Mouse (Mus musculus) left cerebral cortex, adult 9 months (tissue): Measurements from ENCODE around the gene Epha10.

ENCODE experiments used
- DNase-seq, 2 experiments: peaks; one replicate each; pipeline ENCODE4 v3.0.0; 2022; ENCODE audit warnings: low spot score in 2 of 2

Epha10 gene

DNA sequence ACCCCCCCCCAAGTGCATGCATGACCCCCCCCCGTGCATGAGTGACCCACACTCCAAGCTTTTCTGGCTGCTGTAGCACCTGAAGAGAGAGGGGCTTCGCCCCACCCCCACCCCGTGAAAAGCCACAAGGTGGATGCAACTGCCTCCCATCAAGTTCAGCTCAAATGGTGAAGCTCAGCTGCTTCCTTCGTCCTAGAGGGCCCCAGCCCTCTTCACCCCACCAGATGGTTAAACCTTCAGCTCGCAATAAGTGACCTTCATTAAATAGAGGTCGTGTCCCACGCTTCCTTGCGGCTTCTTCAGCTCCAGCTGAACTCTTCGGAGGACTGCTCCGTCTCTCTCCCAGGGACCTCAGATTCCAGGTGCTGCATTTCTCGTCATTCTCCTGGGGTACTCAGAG lies at the start of gene Epha10:
Epha10 (plus strand) TSS at position 301 of the 400 bp plus-strand sequence.
- DNase-seq = no peak

- no peak for DNase-seq
Observed at GRCm38 (mm10) chr4:124832796-124833195, 47.9 kb upstream of the Epha10 start.

DNA sequence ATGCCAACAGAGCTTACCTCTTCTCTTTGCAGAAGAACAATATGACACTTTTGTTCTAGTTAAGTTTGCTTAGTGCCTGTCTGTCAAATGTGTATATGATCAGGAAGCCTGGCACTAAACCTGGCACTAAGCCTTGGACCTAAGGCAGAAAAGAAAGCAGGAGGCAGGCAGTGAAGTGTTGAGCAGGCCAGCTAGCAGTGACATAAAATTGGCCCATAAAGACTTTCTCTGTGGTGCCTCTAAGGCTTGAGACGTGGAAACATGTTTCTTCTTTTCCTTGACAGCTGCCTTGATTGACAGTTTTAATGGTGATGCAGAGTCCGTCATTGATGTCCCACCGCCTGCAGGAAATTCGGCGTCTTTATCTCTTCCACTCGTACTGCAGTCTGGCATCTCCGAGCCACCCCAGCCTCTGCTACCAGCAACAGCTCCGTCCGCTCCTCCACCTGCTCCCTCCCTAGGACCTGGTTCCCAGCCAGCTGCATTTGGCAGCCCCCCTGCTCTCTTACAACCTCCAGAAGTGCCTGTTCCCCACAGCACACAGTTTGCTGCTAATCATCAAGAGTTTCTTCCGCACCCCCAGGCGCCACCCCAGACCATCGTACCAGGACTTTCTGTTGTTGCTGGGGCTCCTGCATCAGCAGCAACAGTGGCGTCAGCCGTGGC lies 42.5 kb upstream of the Epha10 start:
- DNase-seq = no peak

GRCm38 (mm10) chr4:124840998-124841397 lies 39.7 kb upstream of the Epha10 start:
- DNase-seq = no peak

GRCm38 (mm10) chr4:124843493-124843892 lies 37.2 kb upstream of the Epha10 start:
- DNase-seq = no peak

DNA sequence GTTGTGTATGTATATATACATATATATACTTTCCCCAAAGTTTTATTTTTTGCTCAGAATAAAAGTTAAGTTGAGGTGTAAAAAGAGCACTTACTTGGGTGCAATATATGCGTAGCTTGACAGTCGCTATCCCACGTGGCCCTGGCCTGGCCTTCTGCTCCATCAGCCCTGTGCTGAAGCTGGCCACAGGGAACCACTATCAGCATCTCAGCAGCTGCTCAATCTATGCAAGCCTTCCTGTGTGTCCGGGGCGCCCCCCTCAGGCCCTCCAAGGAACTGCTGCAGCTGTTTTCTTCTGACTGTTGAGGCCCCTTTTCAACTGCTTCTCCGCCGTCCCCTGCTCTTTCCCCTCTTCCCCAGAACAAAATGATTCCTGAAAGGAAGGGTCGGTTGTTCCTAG lies 33.1 kb upstream of the Epha10 start:
- peak; percentile 65 to 93 for DNase-seq

DNA sequence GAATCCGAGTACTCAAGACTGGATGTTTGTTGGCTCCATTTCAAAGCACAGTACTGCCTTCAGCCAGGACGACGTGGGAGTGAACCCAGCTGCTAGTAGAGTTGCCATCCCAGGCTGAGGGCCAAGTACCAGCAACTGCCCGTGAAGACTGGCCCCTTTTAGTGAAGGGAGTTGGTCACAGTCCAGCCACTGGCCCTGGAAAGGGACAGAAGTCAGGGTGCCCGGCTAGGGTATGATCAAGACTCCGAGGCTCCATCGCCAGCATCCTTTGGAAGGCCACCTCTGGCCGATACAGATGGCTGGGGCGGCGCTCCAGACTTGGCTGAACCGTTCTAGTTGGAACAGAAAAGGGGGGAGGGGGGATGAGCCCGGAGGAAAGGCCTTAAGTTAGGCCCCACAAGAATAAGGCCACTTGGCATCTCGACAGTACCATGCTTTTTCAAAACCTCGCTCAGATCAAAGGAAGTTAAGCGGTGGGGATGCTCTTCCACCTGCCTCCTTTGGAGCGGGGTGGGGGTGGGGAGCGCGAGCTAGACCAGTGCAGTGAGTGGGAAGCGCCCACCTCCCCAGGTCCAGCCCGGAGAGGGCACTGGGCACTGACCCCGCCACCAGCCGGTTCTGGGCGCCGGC lies 31.0 kb upstream of the Epha10 start:
- DNase-seq = peak; percentile 71 to 77

- peak; percentile 76 to 93 for DNase-seq
Observed at GRCm38 (mm10) chr4:124850261-124850913, 30.3 kb upstream of the Epha10 start, which contains the start of gene Yrdc. Gene Yrdc, plus strand, starts transcription at chr4:124850679.

DNA sequence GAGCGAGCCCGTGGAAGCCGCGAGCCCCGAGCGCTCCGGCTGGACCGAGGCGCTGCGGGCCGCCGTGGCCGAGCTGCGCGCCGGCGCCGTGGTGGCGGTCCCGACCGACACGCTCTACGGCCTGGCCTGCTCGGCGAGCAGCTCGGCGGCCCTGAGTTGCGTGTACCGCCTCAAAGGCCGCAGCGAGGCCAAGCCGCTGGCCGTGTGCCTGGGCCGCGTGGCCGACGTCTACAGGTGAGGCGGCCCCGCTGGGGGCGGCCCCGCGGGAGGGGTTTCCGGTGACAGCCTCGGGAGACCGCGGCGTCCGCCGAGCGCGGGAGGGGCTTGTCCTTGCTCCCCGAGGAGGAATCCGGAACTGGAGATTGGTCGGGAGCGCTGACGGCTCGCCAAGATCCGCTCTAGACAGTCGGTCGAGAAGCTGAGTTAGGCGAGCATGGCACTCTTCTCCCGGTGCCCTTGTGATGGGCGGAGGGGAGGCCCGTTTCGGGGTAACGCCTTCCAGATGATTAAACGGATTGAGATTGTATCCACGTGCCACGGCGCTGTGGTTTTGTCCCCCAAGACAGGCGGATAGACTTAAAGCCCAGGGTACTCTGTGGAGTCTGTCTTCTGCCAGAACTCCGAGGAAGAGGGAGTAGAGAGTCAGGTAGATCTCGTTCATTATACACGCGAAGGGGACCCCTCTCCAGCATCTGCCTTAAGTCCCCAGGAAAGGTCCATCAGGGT lies 29.6 kb upstream of the Epha10 start, which contains the start of gene 1110065P20Rik:
1110065P20Rik (minus strand) TSS at position 264 of the 726 bp plus-strand sequence.
- DNase-seq = peak in 1 of 2 experiments; percentile 71

- peak in 1 of 2 experiments; percentile 47 for DNase-seq
Observed at GRCm38 (mm10) chr4:124856294-124856693, 24.4 kb upstream of the Epha10 start.

GRCm38 (mm10) chr4:124858370-124858769 lies 22.3 kb upstream of the Epha10 start:
- no peak for DNase-seq

DNA sequence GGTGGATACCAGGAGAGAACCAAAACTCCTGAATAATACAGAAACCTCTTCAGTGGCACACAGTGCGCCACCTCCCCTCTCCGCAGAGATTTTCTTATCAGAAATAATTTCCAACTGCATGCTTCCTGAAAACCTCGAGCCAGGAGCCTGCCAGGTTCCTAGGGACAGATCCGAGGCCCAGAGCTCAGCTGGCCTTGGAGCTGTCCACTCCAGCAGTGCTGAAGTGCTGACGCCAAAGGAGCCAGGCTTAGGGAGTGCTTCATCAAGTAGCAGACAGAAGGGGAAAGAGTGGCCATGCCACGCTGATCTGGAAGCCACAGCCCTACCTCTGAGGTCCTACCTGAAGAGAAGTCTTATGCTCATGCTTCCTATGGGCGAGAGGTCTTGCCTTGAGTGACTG lies 20.3 kb upstream of the Epha10 start:
- DNase-seq = no peak

DNA sequence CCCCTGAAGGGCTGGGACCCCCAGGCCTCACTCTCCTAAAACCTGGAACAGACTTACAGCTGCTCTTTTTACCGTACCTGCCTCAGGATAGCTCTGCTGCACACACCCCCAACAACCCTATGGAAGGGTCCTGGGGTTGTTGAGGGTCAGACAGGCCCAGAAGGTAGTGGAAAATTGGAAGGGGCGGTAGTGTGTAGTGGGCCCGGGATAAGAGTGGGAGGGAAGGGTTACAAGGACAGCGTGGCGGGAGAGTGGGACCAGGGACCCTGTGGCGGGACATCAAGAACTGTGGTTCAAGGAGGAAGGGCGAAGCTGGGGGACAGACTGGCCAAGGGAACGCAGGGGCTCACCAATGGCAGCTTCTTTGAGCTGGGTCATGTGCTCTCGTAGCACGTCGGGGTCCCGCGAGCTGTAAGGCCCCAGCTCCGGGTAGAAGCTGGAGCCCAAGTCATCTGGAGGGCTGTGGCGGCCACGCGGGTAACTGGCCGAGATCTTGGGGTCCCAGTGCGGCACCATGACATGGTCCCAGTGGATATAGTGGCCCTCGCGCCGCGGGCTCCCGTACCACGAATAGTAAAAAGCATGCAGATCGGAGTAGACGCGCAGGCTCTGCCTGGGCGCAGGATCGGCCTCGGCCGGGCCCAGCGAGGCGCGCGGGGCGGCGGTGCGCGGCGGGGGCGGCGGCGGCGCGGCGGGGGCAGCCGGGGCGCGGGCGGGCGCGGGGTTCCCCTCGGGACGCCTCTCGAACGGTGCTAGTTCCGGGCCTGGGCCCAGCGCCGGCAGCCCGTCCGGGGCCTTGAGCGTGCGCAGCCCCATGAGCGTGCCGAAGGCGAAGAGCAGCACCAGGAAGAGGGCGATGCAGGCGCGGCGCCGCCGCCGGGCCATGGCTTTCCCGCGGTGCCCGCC lies 19.2 kb upstream of the Epha10 start, which contains the start of gene Maneal:
Maneal (minus strand) TSS at position 889 of the 906 bp plus-strand sequence.
- no peak for DNase-seq

DNA sequence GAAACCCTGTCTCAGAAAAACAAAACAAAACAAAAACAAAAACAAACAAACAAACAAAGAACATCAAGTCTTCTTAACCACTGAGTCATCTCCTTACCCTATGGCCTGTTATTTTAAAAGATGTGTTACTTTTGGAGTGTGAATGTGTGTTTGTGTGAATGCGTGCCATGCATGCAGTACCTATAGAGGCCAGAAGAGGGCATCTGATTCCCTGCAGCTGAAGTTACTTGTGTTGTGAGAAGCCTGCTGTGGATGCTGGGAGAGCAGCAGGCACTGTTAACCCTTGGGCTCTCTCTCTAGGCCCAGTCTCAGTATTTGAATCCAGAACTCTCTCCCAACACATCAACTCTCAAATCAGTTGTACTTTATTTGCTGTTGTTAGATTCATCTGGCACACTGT lies 8.0 kb upstream of the Epha10 start:
- no peak for DNase-seq

- DNase-seq = peak; percentile 67 to 82
Observed at GRCm38 (mm10) chr4:124881341-124881908, 726 bp downstream of the Epha10 start.

GRCm38 (mm10) chr4:124882151-124882729 lies 1.5 kb downstream of the Epha10 start:
- DNase-seq = no peak

- peak in 1 of 2 experiments; percentile 57 for DNase-seq
Observed at GRCm38 (mm10) chr4:124888702-124889101, 8.0 kb downstream of the Epha10 start.

DNA sequence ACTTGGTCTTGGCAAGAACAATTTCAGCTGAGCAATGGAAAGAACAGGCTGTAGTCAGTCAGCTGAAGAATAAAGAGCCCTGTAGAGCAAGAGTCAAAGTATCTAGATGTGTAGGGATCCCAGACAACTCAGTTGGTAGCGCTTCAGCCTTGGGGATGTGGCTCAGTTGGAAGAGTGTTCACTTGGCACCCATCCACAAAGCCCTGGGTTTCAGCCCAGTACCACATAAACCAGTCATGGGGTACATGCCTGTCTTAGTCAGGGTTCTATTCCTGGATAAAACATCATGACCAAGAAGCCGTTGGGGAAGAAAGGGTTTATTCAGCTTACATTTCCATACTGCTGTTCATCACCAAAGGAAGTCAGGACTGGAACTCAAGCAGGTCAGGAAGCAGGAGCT lies 9.2 kb downstream of the Epha10 start:
- no peak for DNase-seq

DNA sequence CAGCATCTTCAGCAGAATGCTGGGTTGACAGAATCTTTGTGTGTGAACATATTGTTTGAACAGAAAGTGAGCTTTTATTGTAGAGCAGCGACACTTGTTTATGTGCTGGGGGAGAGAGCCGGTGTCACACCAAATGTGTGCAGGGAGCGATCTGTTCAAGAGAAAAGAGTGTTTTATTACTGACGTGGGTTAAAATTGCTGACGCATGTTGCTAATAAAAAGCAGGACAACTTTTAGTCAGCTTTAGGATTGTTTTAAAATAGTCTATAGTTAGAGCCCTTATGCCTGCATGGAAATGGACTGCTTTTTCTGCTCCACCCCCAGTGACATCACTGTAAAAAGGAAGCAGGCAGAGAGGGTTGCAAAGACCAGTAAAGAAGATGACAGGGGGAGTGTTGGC lies 10.1 kb downstream of the Epha10 start:
- peak in 1 of 2 experiments; percentile 43 for DNase-seq

- no peak for DNase-seq
Observed at GRCm38 (mm10) chr4:124893769-124894168, 13.1 kb downstream of the Epha10 start.
